Mouse (Mus musculus) midbrain, embryonic 12.5 days (tissue): ENCODE data around the gene Ptprm. TPM values are rescaled to one million over a fixed set of nuclear protein-coding genes. Genes with fewer than 3 reads are reported as not detected.

ENCODE experiments used
- ATAC-seq: fragments of 200-750 bp; cut with Nextera tagmentation; 2 replicates; pipeline ENCODE4 v1.8.0; 2017; ENCODE audit warnings: low read depth, moderate TSS enrichment, moderate library complexity; ENCODE audit not compliant: low FRiP score
- H3K27ac ChIP-seq: fragments of 300-500 bp; sonication (generic); replicated peaks from 2 replicates; pipeline ENCODE4 v1.5.1; 2016; ENCODE audit warnings: mild to moderate bottlenecking
- H3K27me3 ChIP-seq: fragments of 300-500 bp; sonication (generic); 2 replicates; pipeline ENCODE4 v1.6.1; 2016; ENCODE audit warnings: mild to moderate bottlenecking
- H3K36me3 ChIP-seq: fragments of 300-500 bp; sonication (generic); 2 replicates; pipeline ENCODE4 v1.6.1; 2016
- H3K4me1 ChIP-seq: fragments of 300-500 bp; sonication (generic); 2 replicates; pipeline ENCODE4 v1.6.1; 2016
- H3K4me2 ChIP-seq: fragments of 300-500 bp; sonication (generic); replicated peaks from 2 replicates; pipeline ENCODE4 v1.6.1; 2016; ENCODE audit warnings: mild to moderate bottlenecking, moderate library complexity
- H3K4me3 ChIP-seq: fragments of 300-500 bp; sonication (generic); 2 replicates; pipeline ENCODE4 v1.5.1; 2016; ENCODE audit warnings: mild to moderate bottlenecking
- H3K9ac ChIP-seq: fragments of 300-500 bp; sonication (generic); replicated peaks from 2 replicates; pipeline ENCODE4 v1.6.1; 2016; ENCODE audit warnings: mild to moderate bottlenecking, moderate library complexity
- H3K9me3 ChIP-seq: fragments of 300-500 bp; sonication (generic); 2 replicates; pipeline ENCODE4 v1.6.1; 2016; ENCODE audit warnings: mild to moderate bottlenecking
- WGBS: fragments of 180-500 bp; shearing (Covaris S2); methylation state at CpG from one replicate; pipeline ENCODE4 v1.1.7; 2016; 5-methylcytosine and 5-hydroxymethylcytosine counted together
- polyA plus RNA-seq: library from polyadenylated mRNA; unstranded; fragments of >200 nt; fragmentation: Nextera tagmentation; extraction: Ambion mirVana; gene quantifications from 2 replicates; pipeline ENCODE4 v1.2.1, GENCODE M21; 2016

Ptprm gene
- polyA plus RNA-seq, 1 experiment from 2014 or later: 11.8 TPM

DNA sequence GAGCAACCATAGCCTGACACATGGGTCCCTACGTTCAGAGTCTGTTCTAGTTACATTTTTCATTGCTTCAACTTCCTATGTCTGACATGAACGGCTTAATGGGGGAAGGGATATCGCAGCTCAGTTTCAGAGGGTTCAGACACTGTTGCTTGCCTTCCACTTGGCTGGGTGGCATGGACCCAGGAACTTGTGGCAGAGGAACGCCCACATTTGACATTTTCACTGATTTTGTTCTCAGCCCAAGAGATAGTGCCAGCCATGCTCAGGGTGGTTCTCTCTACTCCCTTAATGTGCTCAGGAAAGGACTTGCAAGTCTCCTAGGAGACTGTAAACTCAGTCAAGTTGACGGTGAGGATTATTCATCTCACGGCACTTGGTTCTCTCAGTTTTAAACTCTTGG is 588.1 kb downstream of the Ptprm start:
- H3K36me3 ChIP-seq: no peaks in the 10 kb centered on the region

DNA sequence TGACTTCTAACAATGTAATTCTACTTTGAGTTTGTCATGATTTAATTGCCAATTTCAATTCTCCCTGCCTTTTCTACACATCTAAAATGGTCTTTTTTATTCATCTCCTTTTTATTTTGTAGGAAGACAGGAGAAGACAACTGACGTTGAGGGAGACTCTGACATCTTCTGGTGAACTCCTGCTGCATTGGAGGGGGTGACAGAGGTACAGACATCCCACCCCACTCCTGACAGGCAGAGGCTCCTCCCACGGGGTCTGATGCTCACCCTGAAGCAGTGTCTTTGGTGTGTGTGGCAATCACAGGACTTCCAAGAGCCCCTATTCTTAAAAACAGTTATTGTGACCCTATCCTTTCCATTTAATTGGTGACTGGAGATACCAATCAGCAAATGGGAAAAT is 589.8 kb downstream of the Ptprm start:
- no peak overlapping the region for H3K4me2 ChIP-seq

More for the DNA sequence above, 588.1 kb downstream of the Ptprm start:
- Histone ChIP-seq H3K4me1 (peaks cover 19% of the 10 kb centered on the region), H3K27ac (no peak overlapping the region), H3K4me3 (no peak overlapping the region), H3K9ac (no peak overlapping the region), H3K4me2 (no peak overlapping the region), H3K9me3 (no peaks in the 10 kb centered on the region), H3K27me3 (no peaks in the 10 kb centered on the region)
- WGBS: 91% methylated on average over 6 of the region's 6 CpGs
- ATAC-seq: no peak

DNA sequence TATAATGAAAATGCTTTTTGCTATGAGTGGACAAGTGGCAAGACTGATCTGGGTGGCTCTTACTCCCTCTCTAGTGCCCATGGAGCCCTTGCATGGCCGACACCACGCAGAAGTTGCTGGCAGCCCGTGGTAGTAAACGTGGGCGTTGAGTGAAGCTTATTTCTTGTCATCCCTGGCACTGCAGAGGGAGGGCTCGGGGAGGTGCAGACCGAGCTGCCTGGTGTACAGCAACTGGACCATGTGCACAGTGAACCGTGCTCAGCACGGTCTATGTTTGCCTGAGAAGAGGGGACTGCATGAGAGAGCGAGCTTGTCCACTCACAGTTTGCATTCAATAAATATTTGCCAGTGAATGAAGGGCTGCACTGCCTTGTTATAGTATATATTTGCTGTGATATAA is 591.5 kb downstream of the Ptprm start:
- WGBS: 87% methylated on average over 10 of the region's 10 CpGs
- Histone ChIP-seq H3K9me3 (no peaks in the 10 kb centered on the region), H3K36me3 (no peaks in the 10 kb centered on the region), H3K4me2 (no peak overlapping the region), H3K9ac (no peak overlapping the region), H3K4me1 (peaks cover 13% of the 10 kb centered on the region), H3K27me3 (no peaks in the 10 kb centered on the region), H3K4me3 (no peak overlapping the region), H3K27ac (no peak overlapping the region)
- ATAC-seq: no peak

More for the DNA sequence above, 589.8 kb downstream of the Ptprm start:
- Histone ChIP-seq H3K36me3 (no peaks in the 10 kb centered on the region), H3K9me3 (no peaks in the 10 kb centered on the region), H3K4me3 (no peak overlapping the region), H3K27me3 (no peaks in the 10 kb centered on the region), H3K9ac (no peak overlapping the region), H3K4me1 (peaks cover 20% of the 10 kb centered on the region), H3K27ac (no peak overlapping the region)
- no peak for ATAC-seq
- 70% methylated on average over 2 of the region's 2 CpGs for WGBS

DNA sequence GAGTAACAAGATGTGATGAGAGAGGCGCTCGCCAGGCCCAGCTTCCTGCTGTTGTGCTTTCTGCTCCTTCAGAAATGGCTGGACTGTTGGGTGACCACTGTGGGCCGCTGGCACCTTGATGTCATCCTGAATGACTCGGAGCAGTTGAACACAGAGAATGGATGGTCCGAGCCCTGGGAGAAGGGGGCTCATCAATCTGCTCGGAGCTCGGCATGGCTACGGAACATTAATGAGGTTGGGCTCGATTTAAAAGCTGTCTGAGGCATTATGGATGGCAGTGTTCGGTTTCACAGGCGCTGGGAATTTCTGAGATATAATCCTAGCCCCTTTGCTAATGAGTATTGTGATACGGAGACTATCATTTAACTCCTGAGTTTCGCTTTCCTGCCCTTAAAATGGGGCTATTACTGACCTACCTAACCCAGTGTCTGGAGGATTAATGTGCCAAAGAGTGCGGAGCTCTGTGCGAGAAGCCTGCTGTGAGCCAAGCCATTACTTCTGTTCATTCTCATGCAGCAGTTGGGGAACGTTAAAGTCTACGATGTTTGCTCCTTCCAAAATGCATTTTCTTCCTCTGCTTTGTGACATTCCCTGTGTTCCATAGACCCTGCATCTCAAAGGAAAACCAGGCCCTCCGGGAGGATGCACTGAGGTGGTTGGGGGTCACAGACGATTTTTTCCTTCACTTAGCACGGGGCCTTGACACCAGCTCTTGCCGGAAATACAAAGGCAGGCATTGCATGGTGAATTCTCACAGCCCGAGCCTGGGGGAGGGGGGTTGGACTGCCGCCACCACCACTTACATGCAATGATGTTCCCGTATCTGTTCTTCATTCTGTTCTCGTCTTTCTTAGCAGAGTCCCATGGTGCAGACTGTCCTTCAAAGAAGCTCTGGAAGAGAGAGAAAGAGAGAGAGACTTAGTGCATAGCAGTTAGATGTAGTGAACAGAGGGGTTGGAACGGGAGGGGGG is 592.6 kb downstream of the Ptprm start:
- Histone ChIP-seq H3K27ac (no peak overlapping the region; the same call in 1 of the 2 replicates), H3K36me3 (no peaks in the 10 kb centered on the region), H3K4me3 (no peak overlapping the region), H3K4me2 (peak overlapping the region; percentile 22), H3K9me3 (no peaks in the 10 kb centered on the region), H3K4me1 (peaks cover 24% of the 10 kb centered on the region), H3K27me3 (no peaks in the 10 kb centered on the region), H3K9ac (no peak overlapping the region)
- no peak for ATAC-seq
- 53% methylated on average over 26 of the region's 26 CpGs for whole genome bisulfite sequencing

DNA sequence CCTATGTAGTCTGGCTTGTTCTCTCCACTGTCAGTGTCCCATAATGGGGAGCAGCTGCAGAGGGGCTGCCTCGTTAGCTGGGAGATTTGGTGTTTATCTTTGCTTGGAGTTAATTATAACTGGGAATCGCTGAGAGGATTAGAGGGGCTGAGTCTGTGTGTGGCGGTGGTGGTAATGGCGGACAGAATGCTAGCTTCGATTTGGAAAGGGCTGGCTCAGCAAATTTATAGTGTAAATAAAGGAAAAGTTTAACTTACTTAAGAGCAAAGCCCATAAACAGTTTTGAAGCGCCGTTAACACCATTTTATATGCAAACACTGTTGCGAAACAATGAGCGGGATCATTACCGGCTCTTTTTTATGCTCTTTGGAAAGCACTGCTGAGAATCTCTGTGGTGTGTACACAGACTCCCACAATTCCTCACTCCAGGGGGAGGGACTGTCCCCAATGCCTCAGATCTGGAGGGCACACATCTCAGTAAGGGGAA is 597.2 kb downstream of the Ptprm start:
- Histone ChIP-seq H3K4me3 (no peak overlapping the region), H3K4me2 (peak overlapping the region; percentile 18), H3K27ac (peak overlapping the region; percentile 66), H3K9ac (no peak overlapping the region), H3K27me3 (no peaks in the 10 kb centered on the region), H3K36me3 (no peaks in the 10 kb centered on the region), H3K9me3 (no peaks in the 10 kb centered on the region), H3K4me1 (peaks cover 27% of the 10 kb centered on the region)
- 39% methylated on average over 10 of the region's 10 CpGs for WGBS
- peak; percentile 73 for ATAC-seq

DNA sequence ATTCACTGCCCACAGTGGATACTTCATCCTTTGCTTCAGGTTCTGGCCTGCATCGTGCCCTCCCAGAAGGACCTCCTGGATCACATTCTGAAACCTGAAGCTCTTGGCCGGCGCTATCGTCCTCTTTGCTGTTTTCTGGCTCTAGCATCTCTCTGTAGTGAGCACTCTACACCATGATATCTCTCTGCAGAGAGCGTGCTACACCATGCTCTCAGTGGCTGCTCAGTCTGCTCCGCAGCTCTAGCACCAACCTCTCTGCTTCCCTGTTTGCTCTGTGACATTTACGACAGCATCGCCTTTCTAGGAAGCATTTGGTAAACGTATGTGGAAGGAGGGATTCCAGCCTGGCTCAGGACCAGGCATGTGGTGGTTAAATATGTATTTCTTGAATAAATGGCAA is 597.8 kb downstream of the Ptprm start:
- peak overlapping the region; percentile 66 for H3K27ac ChIP-seq
- H3K4me2 ChIP-seq: no peak overlapping the region
- H3K27me3 ChIP-seq: no peaks in the 10 kb centered on the region
- ATAC-seq: no peak
- no peak overlapping the region for H3K9ac ChIP-seq
- H3K4me1 ChIP-seq: peaks cover 21% of the 10 kb centered on the region
- no peak overlapping the region for H3K4me3 ChIP-seq
- no peaks in the 10 kb centered on the region for H3K9me3 ChIP-seq
- no peaks in the 10 kb centered on the region for H3K36me3 ChIP-seq
- WGBS: 75% methylated on average over 9 of the region's 9 CpGs

DNA sequence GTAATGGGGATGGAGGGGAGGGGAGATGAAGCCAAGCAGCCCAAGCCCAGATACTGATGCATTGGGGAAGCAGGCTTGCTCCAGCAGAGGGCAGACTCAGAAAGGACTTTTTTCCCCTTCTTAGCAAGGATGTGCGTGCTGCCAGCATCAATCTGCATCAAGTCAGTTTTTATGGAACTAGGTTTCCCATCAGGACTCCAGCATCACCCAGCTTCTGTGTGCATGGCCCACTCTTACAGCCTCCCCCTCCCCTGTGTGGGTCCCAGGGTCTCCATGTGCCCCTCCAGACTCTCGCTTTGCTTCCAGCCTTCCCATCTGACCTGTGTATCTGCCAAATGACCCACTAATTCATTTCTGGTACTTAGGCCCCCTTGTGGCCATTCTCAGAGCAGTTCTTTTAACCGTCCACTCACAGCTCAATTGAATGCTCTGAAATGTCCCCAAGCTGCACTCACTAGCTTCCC is 599.0 kb downstream of the Ptprm start:
- Histone ChIP-seq H3K4me3 (no peak overlapping the region), H3K9ac (no peak overlapping the region), H3K9me3 (no peaks in the 10 kb centered on the region), H3K4me1 (peaks cover 17% of the 10 kb centered on the region), H3K36me3 (no peaks in the 10 kb centered on the region), H3K4me2 (no peak overlapping the region), H3K27me3 (no peaks in the 10 kb centered on the region), H3K27ac (no peak overlapping the region)
- peak; percentile 66 for ATAC-seq
- WGBS: 22% methylated on average over 3 of the region's 3 CpGs

DNA sequence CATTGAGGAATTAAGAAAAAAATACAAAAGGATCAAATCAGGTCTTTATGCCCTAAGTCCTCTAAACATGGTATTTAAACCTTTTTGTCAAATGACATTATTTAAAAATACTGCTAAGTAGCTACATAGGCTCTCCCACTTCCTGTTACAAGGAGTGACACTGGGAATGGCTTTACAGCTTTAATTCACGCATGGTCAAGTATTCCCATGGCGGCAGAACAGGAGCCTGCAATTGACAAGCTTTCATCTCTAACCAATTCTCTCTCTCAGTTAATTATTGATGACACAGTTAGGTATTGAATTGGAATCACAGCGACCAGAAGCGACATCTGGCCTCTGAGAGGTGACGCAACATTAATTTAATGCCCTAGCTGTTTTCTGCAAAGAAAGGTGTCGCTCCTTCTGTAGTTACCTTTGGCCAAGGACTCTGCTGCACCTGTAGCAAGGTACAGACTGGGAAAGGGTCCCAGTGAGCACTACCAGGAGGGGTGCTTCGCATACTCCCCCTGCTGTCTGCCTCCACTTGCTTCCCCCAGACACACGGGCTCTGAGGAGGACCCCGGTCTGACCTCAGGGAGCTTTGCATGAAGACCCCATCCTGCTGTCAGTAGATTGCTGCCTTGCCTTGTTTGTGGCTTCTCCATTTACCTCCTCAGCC is 599.9 kb downstream of the Ptprm start:
- WGBS: 77% methylated on average over 9 of the region's 9 CpGs

DNA sequence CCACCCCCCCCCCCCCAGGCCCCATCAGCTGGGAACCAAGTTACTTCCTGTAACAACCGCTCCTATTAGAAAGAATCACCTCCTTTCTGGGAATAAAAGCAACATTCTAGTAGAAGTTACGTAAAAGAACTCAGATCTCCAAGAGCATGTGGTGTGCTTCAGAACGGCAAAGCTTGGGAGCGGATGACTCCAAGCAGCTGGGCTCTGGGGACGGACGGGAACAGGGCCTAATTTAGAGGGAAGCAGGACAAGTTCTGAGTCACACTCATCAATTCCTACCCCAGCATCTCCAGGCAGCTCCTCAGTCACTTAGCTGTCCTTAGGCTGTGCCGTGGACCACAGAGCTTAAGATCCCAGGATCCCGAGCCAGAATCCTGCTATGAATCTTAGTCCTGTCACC is 602.5 kb downstream of the Ptprm start:
- H3K9ac ChIP-seq: no peak overlapping the region
- no peaks in the 10 kb centered on the region for H3K27me3 ChIP-seq
- H3K4me3 ChIP-seq: no peak overlapping the region
- no peak overlapping the region for H3K4me2 ChIP-seq
- H3K27ac ChIP-seq: no peak overlapping the region
- no peak for ATAC-seq
- no peaks in the 10 kb centered on the region for H3K36me3 ChIP-seq
- H3K4me1 ChIP-seq: peaks cover 6% of the 10 kb centered on the region
- H3K9me3 ChIP-seq: no peaks in the 10 kb centered on the region
- 94% methylated on average over 8 of the region's 8 CpGs for WGBS

More for the DNA sequence above, 599.9 kb downstream of the Ptprm start:
- no peak overlapping the region for H3K4me3 ChIP-seq
- H3K36me3 ChIP-seq: no peaks in the 10 kb centered on the region
- H3K4me2 ChIP-seq: no peak overlapping the region
- ATAC-seq: no peak
- H3K27ac ChIP-seq: no peak overlapping the region
- H3K9ac ChIP-seq: no peak overlapping the region
- H3K4me1 ChIP-seq: peaks cover 17% of the 10 kb centered on the region
- no peaks in the 10 kb centered on the region for H3K9me3 ChIP-seq
- no peaks in the 10 kb centered on the region for H3K27me3 ChIP-seq

DNA sequence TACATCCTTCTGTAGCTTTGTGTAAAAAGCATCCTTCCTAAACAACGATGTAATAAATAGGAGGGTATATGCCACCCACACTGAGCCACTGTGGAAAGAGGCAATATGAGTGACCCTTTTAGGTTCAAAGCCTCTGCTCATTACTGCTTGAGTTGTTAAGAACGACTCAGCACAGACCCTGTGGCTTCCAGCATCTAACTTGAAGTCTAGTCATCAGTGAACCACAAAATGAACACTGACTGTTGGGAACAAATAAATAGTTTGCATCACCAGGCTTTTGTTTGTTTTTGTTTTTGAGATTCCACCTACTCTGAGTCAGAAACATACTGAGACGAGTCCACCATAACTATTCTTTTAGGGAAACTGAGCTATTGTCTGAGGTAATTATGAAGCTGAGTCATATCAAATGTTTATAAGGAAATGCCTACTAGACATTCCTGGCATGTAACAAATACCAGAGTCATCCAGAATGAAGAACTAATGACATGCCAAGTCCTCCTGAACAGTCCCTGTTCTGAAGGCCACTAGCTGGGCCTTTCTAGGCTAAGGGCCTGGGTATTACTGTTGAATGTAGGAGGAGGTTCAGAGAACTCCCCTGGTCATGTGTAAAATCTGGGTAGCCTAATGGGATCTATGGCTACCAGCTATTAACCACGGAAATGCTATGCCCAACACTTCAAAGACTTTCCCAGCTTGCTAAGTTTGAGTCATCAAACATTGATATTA is 603.6 kb downstream of the Ptprm start:
- no peak overlapping the region for H3K27ac ChIP-seq
- no peaks in the 10 kb centered on the region for H3K27me3 ChIP-seq
- no peak for ATAC-seq
- no peaks in the 10 kb centered on the region for H3K4me1 ChIP-seq
- H3K9ac ChIP-seq: no peak overlapping the region
- H3K9me3 ChIP-seq: no peaks in the 10 kb centered on the region
- 87% methylated on average over 4 of the region's 4 CpGs for WGBS
- H3K4me3 ChIP-seq: no peak overlapping the region
- H3K36me3 ChIP-seq: no peaks in the 10 kb centered on the region
- no peak overlapping the region for H3K4me2 ChIP-seq

DNA sequence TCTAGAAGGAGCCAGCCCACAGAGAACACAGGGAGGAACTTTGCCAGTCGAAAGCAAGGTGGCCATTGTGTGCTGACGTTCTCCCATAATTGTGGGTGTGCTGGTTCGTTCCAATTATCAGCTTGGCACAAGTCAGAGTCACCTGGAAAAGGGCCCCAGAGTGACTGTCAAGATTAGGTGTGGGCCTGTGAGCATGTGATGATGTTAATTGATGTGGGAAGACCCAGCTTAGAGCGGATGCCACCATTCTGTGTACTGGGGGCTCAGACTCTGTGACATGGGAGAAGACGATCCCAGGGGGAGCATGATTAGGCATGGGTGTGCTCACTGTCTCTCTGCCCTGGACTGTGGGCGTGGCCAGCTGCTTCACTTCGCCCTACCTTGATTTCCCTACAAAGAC is 604.3 kb downstream of the Ptprm start:
- H3K9ac ChIP-seq: no peak overlapping the region
- no peaks in the 10 kb centered on the region for H3K27me3 ChIP-seq
- no peak overlapping the region for H3K4me3 ChIP-seq
- H3K27ac ChIP-seq: no peak overlapping the region
- no peaks in the 10 kb centered on the region for H3K4me1 ChIP-seq
- ATAC-seq: no peak
- WGBS: 90% methylated on average over 7 of the region's 7 CpGs
- no peaks in the 10 kb centered on the region for H3K9me3 ChIP-seq
- H3K36me3 ChIP-seq: no peaks in the 10 kb centered on the region
- H3K4me2 ChIP-seq: no peak overlapping the region
